Mouse (Mus musculus): Measurements from ENCODE around the gene Cd24a.
A peak's percentile ranks its signal among the peaks of the same experiment; 100 is the strongest.

Cd24a gene

DNA sequence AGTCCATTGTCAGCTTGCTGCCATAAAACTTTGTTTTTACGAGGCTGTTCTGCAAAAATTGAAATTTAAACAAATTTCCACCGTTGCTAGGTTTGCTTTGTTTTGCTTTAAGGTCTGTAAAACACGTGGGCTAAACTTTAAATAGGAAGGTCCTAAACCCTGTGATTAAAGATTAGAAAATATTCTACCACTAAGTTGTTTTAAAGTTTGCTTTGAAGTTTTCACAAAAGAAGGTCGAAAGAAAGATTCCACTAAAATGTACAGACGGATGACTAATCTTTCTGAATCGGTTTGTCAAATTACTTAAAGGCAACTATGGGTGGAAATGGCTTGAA is at the start of gene Cd24a:
TSS of gene Cd24a (plus strand) at position 288 of the 335 bp plus-strand sequence.
- DNase-seq (ENCODE audit: low spot score) = no peak

DNA sequence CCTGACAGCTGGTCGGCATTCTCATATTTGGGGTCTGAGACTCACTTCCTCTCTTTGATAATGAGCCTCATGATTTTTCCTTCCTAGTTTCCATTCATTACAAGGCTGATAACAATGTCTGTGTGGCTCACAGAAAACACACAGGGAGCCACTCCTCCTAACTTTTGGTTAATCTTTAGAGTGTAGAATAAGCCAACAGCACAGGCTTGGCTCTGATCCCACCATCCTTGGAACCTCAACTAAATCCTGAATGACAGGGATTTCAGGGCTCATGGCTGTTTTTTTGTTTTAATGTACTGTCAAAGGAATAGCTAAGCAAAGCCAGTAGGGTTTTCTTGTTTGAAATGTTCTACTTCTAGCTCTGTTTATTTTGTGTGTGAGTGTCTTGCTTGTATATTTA is 43.7 kb upstream of the Cd24a start:
- DNase-seq (ENCODE audit: low spot score) = no peak

DNA sequence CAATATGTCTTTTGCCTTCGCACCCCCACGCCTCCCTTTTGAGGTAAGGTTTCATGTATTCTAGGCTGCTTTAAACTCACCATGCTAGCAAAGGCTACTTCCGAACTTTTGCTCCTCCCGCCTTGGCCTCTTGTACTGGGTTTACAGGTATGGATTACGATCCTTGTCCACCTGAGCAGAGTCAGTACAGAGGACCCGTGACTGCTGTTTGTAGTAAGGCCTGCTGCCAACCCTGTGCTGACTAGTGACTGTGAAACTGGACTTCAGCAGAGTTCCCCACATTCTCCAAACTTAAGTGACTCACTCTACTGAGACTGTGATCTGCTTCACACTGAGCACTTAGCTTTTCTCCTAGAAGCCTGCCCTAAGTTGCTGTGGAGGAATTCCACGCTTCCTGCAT is 40.4 kb upstream of the Cd24a start:
- no peak for DNase-seq (ENCODE audit: low spot score)

DNA sequence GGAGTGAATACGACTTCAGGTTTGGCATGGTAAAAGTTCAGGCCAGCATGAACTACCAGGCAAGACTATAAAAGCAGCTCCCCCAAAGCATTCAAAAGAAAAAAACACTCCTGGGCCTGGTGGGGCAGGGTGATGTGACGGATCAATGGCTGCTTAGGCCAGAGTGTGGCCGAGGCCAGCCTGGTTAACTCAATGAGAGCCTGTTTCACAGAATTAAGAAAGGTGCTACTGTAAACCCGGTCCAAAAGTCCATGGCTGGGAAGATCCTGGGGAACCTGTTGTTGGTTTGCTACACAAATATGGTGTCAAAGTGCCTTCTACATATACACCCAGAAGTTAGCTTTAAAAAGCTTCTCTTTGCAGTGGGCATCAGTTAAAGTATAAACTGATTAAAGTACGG is 39.3 kb upstream of the Cd24a start:
- no peak for DNase-seq (ENCODE audit: low spot score)

DNA sequence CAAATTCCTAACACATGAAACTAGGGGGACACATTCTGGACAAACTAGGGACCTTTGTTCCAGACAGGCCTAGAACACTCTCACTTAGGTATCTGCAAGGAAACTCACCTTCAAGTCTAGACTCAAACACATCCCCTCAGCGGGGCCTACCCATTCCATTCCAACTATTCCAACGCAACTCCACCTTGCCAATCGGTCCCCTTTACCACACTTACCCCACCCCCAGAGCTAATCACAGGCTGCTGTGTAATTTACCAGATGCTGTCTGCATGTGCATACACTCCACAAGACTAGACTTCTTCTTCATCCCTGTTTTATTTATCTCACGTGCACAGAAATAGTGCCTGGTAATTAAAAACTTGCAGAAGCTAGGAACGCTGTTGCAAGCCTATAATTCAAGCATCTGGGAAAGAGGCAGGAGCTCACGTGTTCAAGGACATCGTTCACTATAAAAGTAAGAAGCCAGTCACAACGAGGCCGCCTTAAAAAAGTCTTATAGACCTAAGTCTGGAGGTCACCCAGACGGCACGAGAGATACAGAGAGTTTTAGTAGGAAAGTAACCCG is 38.3 kb upstream of the Cd24a start:
- DNase-seq (ENCODE audit: low spot score) = no peak

DNA sequence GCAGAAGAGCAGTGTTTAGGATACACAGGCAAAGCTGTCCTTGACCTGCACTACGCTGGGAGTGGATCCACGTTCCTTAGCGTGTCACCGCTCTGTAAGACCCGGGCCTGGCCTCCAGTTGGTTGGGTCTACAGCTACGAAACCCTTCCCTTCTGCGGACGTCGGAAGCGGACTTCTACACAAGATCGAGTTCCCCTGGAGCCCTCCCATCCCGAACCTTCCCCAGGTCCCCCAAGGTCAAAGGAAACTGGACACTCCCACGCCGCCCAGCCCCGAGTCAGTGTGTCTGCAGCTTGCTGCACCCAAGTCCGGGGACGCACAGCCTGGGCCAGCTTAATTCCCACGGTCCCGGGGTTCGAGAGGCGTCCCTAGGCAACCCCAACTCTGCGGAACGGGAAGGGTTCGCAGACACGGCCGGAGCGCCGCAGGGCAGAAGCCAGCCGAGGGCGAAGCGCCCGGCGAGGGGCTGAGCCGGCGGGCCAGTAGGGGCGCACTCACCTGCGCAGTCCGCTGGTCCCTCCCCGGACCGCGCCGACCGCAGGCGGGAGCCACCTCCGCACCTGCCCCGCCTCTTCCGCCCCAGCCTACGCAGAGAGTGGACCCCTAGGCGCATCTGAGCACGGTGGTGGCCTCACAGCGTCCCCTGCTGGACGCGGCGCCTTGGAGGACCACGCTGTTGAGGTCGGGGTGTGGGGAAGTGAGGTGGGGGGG is 37.5 kb upstream of the Cd24a start, which contains the start of gene 1700021F05Rik:
TSS of gene 1700021F05Rik (minus strand) at position 553 of the 711 bp plus-strand sequence.
- DNase-seq (ENCODE audit: low spot score) = peak; percentile 95

DNA sequence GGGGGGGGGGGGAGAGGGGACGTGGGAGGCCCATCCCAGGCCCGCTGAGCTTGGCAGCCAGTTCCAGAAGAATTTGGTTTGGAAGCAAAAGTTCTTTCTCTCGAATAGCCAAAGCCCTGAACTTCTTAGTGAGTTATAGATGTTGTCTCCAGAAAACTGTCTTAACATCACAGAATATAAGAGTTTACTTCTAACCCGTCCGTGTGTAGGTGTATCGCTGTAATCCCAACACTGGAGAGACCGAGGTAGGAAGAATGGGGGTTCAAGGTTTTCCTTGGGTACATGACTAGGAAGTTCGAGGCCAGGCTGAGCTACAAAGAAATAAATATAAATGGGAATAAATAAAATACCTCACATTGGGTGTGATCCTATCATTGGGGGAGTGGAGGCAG is 36.9 kb upstream of the Cd24a start:
- no peak for DNase-seq (ENCODE audit: low spot score)

DNA sequence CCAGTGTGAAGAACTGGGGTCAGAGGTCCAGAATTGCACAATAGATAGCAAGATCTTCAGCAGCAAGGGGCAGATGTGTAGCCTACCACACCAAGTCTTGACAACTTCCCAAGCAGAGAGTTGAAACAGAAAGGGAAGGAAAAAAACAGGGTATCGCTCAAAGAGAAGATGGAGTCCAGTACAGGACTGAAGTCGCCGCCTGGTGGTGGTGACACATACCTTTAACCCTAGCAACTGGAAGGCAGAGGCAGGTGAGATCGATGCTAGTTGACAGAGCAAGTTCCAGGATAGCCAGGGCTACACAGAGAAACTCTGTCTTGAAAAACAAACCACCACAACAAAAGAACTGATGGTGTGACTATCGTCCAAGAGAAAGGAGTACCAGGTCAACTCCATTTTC is 28.7 kb upstream of the Cd24a start:
- no peak for DNase-seq (ENCODE audit: low spot score)

DNA sequence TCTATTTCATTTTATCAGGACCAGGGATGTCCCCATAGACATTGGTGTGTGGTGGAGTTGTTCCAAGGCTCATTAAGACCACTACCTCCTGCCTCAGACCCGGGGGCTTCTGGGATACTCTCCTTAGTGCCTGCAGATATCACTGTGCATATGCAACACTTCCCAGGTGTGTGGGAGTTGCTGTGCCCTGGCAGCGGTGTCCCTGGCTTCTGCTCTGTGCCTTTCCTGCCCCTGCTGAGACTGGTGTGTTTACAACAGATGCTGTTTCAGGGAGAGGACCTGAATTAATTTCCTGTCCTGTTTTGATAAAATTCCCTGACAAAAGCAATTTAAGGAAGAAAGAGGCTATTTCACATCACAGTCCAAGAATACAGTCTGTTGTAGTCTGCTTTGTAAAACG is 27.2 kb upstream of the Cd24a start:
- no peak for DNase-seq (ENCODE audit: low spot score)

DNA sequence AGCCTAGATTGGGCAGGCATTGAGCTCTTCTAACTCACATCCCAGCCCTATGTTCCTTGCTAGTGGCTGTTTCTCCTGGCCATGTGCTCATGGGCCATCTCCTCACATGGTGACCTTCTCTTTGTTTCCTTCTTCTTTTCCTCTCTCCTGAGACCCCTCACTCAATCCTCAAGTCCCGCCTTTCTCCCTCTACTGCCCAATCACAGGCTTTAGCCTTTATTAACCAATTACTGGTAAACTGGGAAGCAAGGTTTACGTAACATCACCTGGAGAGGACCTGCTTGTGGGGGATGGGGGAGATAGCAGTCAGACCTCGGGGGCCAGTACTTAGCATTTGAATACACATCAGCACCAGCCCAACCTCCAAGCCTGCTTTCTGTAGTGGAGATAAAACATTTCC is 26.7 kb upstream of the Cd24a start:
- DNase-seq (ENCODE audit: low spot score) = no peak

DNA sequence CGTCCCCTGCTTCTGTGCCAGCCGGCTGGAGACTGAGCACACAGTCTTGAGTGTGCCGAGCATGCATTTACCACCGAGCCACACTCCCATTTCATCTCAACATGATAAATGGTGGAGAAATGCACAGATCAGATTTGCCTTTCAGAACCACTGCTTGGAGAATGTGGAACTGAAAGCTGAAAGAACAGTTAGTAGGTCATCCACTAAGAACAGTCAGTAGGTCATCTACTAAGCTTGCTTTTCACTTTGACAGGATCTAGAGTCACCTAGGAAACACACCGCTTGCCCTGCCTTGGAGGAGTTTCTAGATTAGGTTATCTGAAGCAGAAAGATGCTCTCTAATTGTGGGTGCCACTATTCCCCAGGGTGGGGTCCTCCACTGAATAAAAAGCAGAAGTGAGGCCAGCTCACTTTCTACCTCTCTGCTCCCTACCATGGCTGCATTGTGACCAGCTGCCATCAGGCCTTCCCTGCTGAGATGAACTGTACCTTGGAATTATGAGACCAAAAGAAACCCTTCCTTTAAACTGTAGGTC is 20.4 kb upstream of the Cd24a start:
- no peak for DNase-seq (ENCODE audit: low spot score)

DNA sequence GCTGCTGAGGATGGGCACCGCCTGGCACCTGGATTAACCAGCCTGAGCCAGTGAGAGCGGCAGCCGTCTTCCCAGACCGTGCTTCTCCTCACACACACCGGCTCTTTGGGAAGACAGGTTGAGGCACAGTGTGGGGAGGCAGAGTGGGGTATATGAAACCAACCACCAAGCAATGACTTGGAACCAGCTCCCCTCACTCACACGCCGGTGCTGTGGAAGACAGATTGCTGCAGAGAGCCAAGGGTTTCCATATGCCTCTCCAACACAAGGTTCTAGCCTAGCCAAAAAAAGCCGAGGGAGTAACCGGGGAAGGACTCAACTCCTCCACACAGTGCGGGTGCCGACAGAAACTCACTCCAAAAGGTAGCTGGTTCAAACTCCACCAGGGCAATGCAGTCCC is 18.8 kb upstream of the Cd24a start:
- DNase-seq (ENCODE audit: low spot score) = no peak

DNA sequence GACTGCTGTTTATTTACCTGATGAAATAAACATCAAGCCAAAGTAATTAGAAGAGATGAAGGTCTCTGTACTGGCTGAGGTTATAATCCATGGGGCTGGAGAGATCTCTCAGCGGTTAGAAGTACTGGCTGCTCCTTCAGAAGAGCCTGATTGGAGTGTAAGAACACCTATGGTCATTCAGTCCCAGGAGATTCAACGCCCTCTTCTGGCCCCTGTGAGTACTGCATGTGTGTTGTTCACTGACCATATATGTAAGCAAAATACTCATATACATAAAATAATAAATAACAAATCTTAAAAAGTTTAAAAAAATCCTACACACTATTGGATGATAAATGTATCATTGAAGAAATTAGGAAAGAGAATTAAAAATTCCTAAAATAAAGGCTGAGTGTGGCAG is 17.3 kb upstream of the Cd24a start:
- no peak for DNase-seq (ENCODE audit: low spot score)

DNA sequence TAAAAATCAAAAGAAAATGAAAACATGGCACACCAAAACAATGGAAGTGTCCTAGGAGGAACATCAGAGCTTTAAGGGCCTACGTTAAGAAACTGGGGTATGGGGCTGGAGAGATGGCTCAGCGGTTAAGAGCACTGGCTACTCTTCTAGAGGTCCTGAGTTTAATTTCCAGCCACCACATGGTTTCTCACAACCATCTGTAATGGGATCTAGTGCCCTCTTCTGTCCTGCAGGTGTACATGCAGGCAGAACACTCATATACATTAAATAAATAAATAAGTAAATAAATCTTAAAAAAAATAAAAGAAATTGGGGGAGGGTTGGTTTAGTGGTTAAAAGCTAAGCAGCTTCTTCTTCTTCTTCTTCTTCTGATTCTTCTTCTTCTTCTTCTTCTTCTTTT is 16.8 kb upstream of the Cd24a start:
- no peak for DNase-seq (ENCODE audit: low spot score)

DNA sequence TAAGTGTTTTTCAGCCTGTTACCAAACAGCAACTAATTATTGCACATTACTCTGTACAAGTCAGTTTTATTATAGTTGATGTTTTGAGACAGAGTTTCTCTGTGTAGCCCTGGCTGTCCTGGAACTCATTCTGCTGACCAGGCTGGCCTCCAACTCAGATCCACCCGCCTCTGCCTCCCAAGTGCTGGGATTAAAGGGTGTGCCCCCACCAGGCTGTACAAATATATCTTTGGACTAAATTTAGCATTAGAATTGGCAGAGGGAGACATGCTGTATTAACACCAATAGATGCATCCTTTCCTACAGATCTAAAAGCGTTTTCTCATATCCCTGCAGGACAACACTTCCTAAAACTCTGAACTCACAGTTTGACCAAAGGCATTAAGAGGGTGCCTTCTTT is 3.7 kb upstream of the Cd24a start:
- no peak for DNase-seq (ENCODE audit: low spot score)

DNA sequence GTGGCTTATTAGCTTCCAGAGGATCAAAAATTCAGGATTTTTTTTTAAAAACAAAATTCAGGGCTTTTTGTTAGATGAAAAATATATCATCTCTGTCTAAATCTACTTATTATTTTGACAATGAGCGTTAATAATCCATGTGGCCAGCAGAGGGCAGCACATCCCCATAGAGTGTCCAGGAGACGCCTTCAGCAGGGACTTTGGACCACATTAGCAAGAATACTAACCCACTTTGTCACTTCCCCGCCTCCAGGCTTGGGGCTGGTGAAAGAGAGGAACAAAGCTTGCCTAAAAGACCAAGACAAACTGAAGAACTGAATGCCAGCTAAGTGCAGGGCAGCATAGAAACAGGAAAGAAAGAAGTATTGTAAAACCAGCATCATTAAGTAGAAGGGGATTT is 3.1 kb upstream of the Cd24a start:
- DNase-seq (ENCODE audit: low spot score) = peak; percentile 86

DNA sequence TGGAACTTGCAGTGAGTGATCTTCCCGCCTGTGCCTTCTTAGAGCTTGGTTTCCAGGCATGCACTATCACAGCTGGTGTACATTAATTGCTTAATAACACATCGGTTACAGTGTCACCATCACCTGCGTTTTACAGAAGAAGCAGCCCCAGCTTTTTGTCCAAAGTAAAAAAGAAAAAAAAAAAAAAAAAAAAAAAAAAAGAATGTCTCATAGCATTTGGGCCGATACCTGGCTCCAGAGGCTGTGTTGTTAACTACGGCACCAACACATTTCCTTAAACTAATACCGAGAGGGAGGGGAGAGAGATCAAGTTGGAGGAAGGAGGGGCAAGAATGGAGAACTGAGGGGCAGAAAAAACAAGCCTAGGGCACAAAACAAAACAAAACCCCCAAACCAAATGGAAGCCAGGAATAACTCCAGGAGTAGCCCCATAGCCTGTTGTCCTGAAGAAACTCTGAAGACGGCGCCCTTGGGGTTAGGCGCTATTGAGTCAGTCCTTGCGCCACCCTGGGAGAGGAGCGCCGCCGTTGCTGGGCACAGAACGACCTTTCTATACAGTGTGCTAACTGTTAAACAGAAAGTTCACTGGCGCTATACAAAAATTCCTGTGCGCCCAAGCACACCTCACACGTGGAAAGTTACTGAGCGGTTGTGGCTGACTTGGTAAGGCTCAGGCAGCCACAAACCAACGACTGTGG is 636 bp upstream of the Cd24a start:
- no peak for DNase-seq (ENCODE audit: low spot score)

DNA sequence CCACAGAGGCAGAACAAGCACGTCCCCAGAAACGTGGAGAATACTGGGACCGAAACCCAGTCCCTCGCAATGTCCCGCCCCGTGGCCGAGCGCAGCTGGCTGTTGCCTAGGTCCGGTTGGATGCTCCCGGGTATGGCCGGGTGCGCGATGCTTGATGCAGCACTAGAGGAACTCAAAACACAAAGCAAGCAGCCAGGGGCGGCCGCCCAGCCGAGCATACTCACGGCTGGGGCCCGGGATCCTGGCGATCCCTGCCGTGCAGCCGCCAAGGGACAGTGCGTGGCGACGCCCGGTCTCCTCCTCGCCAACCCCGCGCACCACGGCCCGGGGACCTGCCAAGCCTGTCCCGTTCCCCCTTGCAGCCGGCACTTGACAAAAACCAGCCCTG is 276 bp downstream of the Cd24a start:
- no peak for DNase-seq (ENCODE audit: low spot score)

DNA sequence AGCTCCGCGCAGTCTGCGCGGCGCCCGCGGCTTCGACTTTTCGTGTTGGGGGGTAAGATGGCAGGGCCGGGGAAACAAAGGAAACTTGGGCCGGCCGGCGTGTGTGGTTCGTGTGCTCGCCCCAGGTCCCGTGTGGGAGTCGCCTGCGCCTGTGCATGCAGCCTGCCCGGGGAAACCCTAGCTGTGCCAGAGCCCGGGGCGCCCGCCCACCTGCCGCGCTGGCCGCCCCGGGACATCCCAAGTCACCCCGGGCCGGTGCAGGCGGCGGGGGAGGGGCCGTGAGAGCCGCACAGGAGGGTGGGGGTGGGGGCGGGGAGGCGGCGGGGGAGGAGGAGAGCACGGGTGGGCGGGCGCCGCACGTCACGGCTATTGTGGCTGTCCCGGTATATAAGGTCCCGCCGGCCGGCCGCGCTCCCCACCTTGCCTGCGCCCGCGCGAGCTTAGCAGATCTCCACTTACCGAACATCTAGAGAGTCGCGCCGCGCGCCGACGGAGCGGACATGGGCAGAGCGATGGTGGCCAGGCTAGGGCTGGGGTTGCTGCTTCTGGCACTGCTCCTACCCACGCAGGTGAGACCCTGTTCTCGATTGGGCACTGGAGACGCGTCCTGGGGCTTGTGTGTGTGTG is 783 bp downstream of the Cd24a start:
- no peak for DNase-seq (ENCODE audit: low spot score)

DNA sequence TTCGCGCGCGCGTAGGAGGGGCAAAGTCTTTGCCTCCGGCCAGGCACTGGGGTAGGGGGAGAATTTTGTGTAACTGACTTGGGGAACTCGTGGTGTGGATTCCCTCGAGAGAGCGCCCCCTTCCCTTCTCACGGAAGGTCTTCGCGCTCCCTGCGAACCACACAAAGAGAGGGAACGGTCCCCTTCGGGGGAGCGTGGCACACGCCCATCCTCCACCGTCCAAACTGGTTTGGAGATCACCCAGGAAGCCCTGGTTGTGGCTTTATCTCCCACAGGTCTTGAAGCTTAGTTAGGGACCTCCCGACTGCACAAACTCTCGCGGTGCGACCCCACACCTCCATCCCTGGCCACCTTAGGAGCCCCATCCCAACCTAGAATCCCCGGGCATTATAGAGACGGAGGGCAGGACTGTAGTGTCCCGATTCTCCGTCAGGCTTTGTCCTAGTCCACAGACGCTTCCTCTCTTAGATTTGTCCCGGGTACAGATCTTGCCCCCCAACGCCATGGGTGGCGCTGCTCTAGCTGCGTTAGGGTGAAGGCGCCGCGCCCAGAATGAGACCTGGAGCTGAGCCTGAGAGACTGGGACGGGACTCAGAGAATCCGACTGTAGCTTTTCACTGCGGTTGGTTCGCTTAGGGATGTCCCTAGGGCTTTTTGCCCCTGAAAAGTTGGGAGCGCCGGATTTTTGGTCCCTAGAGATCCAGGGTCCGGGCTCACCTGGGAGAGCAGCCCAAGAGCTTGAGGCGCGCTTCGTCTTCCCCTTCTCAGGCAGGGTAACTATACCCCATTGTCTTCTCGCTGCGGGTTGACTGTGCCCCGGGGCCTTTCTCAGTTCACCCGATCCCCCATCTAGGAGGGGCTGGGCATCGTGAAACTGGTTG is 1.5 kb downstream of the Cd24a start:
- no peak for DNase-seq (ENCODE audit: low spot score)

DNA sequence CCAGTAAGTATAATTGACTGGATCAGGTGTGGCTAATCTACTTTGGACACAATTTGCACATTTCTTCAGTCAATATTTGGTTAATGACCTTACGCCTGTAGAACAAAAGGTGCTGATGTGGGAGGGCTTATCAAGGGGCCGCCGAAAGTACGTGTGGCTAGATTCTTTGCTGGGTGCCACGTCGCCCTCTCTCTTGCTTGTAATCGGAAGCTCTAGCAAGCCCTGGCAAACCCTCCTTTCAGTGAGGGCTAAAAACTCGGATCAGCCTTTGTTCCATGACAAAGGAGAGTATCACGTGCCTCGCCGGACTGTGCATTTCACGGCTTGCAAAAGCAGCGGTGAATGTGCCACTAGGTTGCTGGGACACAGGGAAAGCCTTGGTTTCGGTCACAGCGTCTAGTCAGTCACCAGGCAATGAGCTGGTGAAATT is 2.6 kb downstream of the Cd24a start:
- DNase-seq (ENCODE audit: low spot score) = no peak

DNA sequence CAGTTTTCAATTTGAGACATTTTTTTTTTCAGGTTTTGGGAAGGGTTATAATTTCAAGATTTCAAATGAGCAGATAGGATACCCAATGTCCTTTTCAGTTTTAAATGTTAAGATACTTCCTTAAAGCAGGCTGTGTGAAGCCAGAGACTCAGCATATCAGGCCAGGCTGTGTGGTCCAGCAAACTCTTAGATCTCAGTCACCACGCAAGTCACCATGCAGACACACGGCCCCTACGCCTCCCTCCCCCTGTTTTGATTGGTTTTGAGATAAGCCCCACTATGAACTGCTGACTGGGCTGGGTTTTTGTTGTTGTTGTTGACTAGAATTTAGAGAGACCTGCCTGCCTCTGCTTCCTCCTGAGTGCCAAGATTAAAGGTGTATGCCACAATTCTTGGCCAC is 3.2 kb downstream of the Cd24a start:
- DNase-seq (ENCODE audit: low spot score) = no peak

Measured in layer of hippocampus, adult 11-12 months (tissue).